Mouse (Mus musculus) limb, embryonic 14.5 days (tissue): ENCODE data around the gene Taar7d. TPM values are rescaled to one million over a fixed set of nuclear protein-coding genes. Genes with fewer than 3 reads are reported as not detected.

ENCODE experiments used
- polyA plus RNA-seq, 2 experiments: library from polyadenylated mRNA; depleted of rRNA in 1 of 2; stranded (reverse) in 1 of 2; unstranded in 1 of 2; fragments of >200 nt; fragmentation: Nextera tagmentation in 1 of 2; extraction: Ambion mirVana in 1 of 2; gene quantifications; 2 replicates each; pipeline versions ENCODE4 v1.2.1 to v1.2.3; 2012 to 2014

The Taar7d gene
- polyA plus RNA-seq, 2 experiments, result not detected

Other genes starting within 250 kb of the Taar7d start
- gene Rps12, start 239.9 kb upstream of the Taar7d start, polyA plus RNA-seq (2012; rRNA removed), result 5,532 and 5,668 TPM in 2 replicates
- 252 and 266 TPM in 2 replicates for gene Rps12, start 239.9 kb upstream of the Taar7d start, polyA plus RNA-seq (2014; fragmentation: Nextera tagmentation; extraction: Ambion mirVana)
- 23.8 and 27.8 TPM in 2 replicates for gene Slc18b1, start 230.2 kb upstream of the Taar7d start, polyA plus RNA-seq (2012; rRNA removed)
- gene Slc18b1, start 230.2 kb upstream of the Taar7d start, polyA plus RNA-seq (2014; fragmentation: Nextera tagmentation; extraction: Ambion mirVana), result 16.1 and 22.4 TPM in 2 replicates
- gene Vnn3, start 175.8 kb upstream of the Taar7d start, polyA plus RNA-seq (2012; rRNA removed), result 0.04 and 0.08 TPM in 2 replicates
- gene Vnn3, start 175.8 kb upstream of the Taar7d start, polyA plus RNA-seq (2014; fragmentation: Nextera tagmentation; extraction: Ambion mirVana), result 0.11 and 0.23 TPM in 2 replicates
- gene Vnn1, start 132.5 kb upstream of the Taar7d start, polyA plus RNA-seq (2012; rRNA removed), result 0.82 and 1.1 TPM in 2 replicates
- gene Vnn1, start 132.5 kb upstream of the Taar7d start, polyA plus RNA-seq (2014; fragmentation: Nextera tagmentation; extraction: Ambion mirVana), result 0.96 and 1.3 TPM in 2 replicates
- not detected in 2 replicates for gene Taar1, start 106.9 kb upstream of the Taar7d start, polyA plus RNA-seq (2012; rRNA removed)
- not detected in 2 replicates for gene Taar1, start 106.9 kb upstream of the Taar7d start, polyA plus RNA-seq (2014; fragmentation: Nextera tagmentation; extraction: Ambion mirVana)
- gene Taar2, start 88.7 kb upstream of the Taar7d start, polyA plus RNA-seq (2012; rRNA removed), result not detected in 2 replicates
- not detected in 2 replicates for gene Taar2, start 88.7 kb upstream of the Taar7d start, polyA plus RNA-seq (2014; fragmentation: Nextera tagmentation; extraction: Ambion mirVana)
- gene Taar3, start 77.7 kb upstream of the Taar7d start, polyA plus RNA-seq (2012; rRNA removed), result not detected in 2 replicates
- gene Taar3, start 77.7 kb upstream of the Taar7d start, polyA plus RNA-seq (2014; fragmentation: Nextera tagmentation; extraction: Ambion mirVana), result not detected in 2 replicates
- 0.06 TPM in 1 of 2 replicates, not detected in the other for gene Taar4, start 66.7 kb upstream of the Taar7d start, polyA plus RNA-seq (2012; rRNA removed)
- not detected in 2 replicates for gene Taar4, start 66.7 kb upstream of the Taar7d start, polyA plus RNA-seq (2014; fragmentation: Nextera tagmentation; extraction: Ambion mirVana)
- gene Taar5, start 56.5 kb upstream of the Taar7d start, polyA plus RNA-seq (2012; rRNA removed), result 0.13 and 0.20 TPM in 2 replicates
- not detected in 2 replicates for gene Taar5, start 56.5 kb upstream of the Taar7d start, polyA plus RNA-seq (2014; fragmentation: Nextera tagmentation; extraction: Ambion mirVana)
- not detected in 2 replicates for gene Taar6, start 41.6 kb upstream of the Taar7d start, polyA plus RNA-seq (2012; rRNA removed)
- gene Taar6, start 41.6 kb upstream of the Taar7d start, polyA plus RNA-seq (2014; fragmentation: Nextera tagmentation; extraction: Ambion mirVana), result not detected in 2 replicates
- not detected in 2 replicates for gene Taar7a, start 33.7 kb upstream of the Taar7d start, polyA plus RNA-seq (2012; rRNA removed)
- gene Taar7a, start 33.7 kb upstream of the Taar7d start, polyA plus RNA-seq (2014; fragmentation: Nextera tagmentation; extraction: Ambion mirVana), result not detected in 2 replicates
- not detected in 2 replicates for gene Taar7b, start 27.3 kb upstream of the Taar7d start, polyA plus RNA-seq (2012; rRNA removed)
- not detected in 2 replicates for gene Taar7b, start 27.3 kb upstream of the Taar7d start, polyA plus RNA-seq (2014; fragmentation: Nextera tagmentation; extraction: Ambion mirVana)
- gene Taar7e, start 10.4 kb downstream of the Taar7d start, polyA plus RNA-seq (2012; rRNA removed), result not detected in 2 replicates
- not detected in 2 replicates for gene Taar7e, start 10.4 kb downstream of the Taar7d start, polyA plus RNA-seq (2014; fragmentation: Nextera tagmentation; extraction: Ambion mirVana)
- gene Taar7f, start 22.3 kb downstream of the Taar7d start, polyA plus RNA-seq (2012; rRNA removed), result not detected in 2 replicates
- not detected in 2 replicates for gene Taar7f, start 22.3 kb downstream of the Taar7d start, polyA plus RNA-seq (2014; fragmentation: Nextera tagmentation; extraction: Ambion mirVana)
- not detected in 2 replicates for gene Taar8a, start 49.3 kb downstream of the Taar7d start, polyA plus RNA-seq (2012; rRNA removed)
- not detected in 2 replicates for gene Taar8a, start 49.3 kb downstream of the Taar7d start, polyA plus RNA-seq (2014; fragmentation: Nextera tagmentation; extraction: Ambion mirVana)
- gene Taar8b, start 65.1 kb downstream of the Taar7d start, polyA plus RNA-seq (2012; rRNA removed), result not detected in 2 replicates
- not detected in 2 replicates for gene Taar8b, start 65.1 kb downstream of the Taar7d start, polyA plus RNA-seq (2014; fragmentation: Nextera tagmentation; extraction: Ambion mirVana)
- not detected in 2 replicates for gene Taar8c, start 74.7 kb downstream of the Taar7d start, polyA plus RNA-seq (2012; rRNA removed)
- not detected in 2 replicates for gene Taar8c, start 74.7 kb downstream of the Taar7d start, polyA plus RNA-seq (2014; fragmentation: Nextera tagmentation; extraction: Ambion mirVana)
- not detected in 2 replicates for gene Taar9, start 82.3 kb downstream of the Taar7d start, polyA plus RNA-seq (2012; rRNA removed)
- gene Taar9, start 82.3 kb downstream of the Taar7d start, polyA plus RNA-seq (2014; fragmentation: Nextera tagmentation; extraction: Ambion mirVana), result not detected in 2 replicates
- gene Stx7, start 122.1 kb downstream of the Taar7d start, polyA plus RNA-seq (2012; rRNA removed), result 60.1 and 61.1 TPM in 2 replicates
- 68.0 and 69.3 TPM in 2 replicates for gene Stx7, start 122.1 kb downstream of the Taar7d start, polyA plus RNA-seq (2014; fragmentation: Nextera tagmentation; extraction: Ambion mirVana)
- gene Moxd1, start 196.3 kb downstream of the Taar7d start, polyA plus RNA-seq (2012; rRNA removed), result 34.5 and 34.9 TPM in 2 replicates
- 24.2 and 25.5 TPM in 2 replicates for gene Moxd1, start 196.3 kb downstream of the Taar7d start, polyA plus RNA-seq (2014; fragmentation: Nextera tagmentation; extraction: Ambion mirVana)